Mouse (Mus musculus) cortical plate, adult 2 months (tissue): ENCODE data around the gene Ncl.

Experiments used
- CTCF ChIP-seq: fragments of 200-500 bp; IDR thresholded peaks from 2 replicates; pipeline ENCODE4 v1.5.1; 2011; ENCODE audit warnings: mild to moderate bottlenecking, control low read depth, low read length; ENCODE audit not compliant: insufficient read depth; ENCODE audit errors: extremely low read depth
- POLR2A ChIP-seq: fragments of 200-500 bp; IDR thresholded peaks from 2 replicates; pipeline ENCODE4 v1.6.1; 2011; ENCODE audit warnings: mild to moderate bottlenecking, low read length, control low read depth; ENCODE audit not compliant: insufficient read depth; ENCODE audit errors: extremely low read depth

- TF ChIP-seq CTCF (no peak), POLR2A (no peak)
These were observed 11.1 kb downstream of the Ncl start for GRCm38 (mm10) chr1:86348083-86348482.
